Mouse (Mus musculus) layer of hippocampus, adult 2 months (tissue): Measurements from ENCODE around the gene Schip1. TPM values are rescaled to one million over a fixed set of nuclear protein-coding genes. Genes with fewer than 3 reads are reported as not detected.
A peak's percentile ranks its signal among the peaks of the same experiment; 100 is the strongest.

ENCODE experiments used
- DNase-seq, 2 experiments: peaks; one replicate each; pipeline ENCODE4 v3.0.0; 2022; ENCODE audit warnings: low spot score in 2 of 2
- H3K27ac ChIP-seq: fragments of 200-600 bp; 2 replicates; pipeline ENCODE4 v1.8.1; 2022
- H3K4me3 ChIP-seq: fragments of 200-600 bp; 2 replicates; pipeline ENCODE4 v1.8.1; 2022; ENCODE audit warnings: mild to moderate bottlenecking
- CTCF ChIP-seq: fragments of 200-600 bp; conservative IDR thresholded peaks from 2 replicates; pipeline ENCODE4 v1.8.1; 2022; ENCODE audit warnings: antibody characterized with exemption, mild to moderate bottlenecking, moderate library complexity
- total RNA-seq, 2 experiments: library from RNA; stranded (reverse); gene quantifications; 2 replicates each; pipeline ENCODE4 v1.2.3; 2021

Gene Schip1
- total RNA-seq, 2 experiments from 2014 or later, result 276 to 283 TPM

DNA sequence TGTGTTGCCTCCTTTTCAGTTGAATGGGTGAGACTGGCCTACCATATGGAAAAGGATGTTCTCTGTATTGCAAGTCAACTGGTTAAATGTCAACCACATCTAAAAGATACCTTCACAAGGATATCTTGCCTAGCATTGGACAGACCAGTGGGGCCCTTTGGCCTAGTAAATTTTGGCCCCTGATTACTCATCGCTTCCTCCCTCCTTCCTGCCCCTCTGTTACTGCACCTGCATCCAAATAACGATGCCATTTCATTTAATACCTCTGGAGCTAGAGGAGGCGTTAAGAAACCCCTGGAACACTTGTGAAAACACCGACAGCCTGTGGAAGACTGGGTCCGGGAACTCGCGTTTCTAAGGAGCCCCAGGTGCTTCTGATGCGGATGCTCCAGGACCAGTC is 453.4 kb downstream of the Schip1 start:
- no peak for TF ChIP-seq CTCF
- Histone ChIP-seq H3K27ac (no peak overlapping the region), H3K4me3 (no peak overlapping the region)
- no peak for DNase-seq

DNA sequence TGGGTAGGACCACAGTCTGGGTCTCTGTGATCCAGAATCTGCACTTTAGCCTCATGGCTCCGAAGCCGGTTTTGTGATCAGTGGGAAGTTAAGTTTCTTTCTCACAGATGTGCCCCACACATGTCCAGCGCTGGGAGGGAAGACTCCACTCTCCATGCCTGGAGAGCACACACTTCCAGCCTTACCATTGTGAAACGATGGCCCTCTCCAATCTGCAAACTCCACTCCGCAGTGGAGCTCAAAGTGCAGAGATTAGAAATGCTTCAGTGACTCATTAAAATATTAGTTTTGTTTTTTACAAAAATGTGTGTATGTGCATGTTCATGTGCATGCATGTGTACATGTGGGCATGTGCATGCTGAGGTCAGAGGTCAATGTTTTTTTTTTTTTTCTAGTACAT is 454.0 kb downstream of the Schip1 start:
- Histone ChIP-seq H3K27ac (no peak overlapping the region), H3K4me3 (no peak overlapping the region)
- TF ChIP-seq CTCF, result no peak
- no peak for DNase-seq

- no peak for TF ChIP-seq CTCF
- H3K4me3 ChIP-seq, result no peak overlapping the region
- no peak for DNase-seq
Observed at GRCm38 (mm10) chr3:68525361-68525878, 460.8 kb downstream of the Schip1 start.

DNA sequence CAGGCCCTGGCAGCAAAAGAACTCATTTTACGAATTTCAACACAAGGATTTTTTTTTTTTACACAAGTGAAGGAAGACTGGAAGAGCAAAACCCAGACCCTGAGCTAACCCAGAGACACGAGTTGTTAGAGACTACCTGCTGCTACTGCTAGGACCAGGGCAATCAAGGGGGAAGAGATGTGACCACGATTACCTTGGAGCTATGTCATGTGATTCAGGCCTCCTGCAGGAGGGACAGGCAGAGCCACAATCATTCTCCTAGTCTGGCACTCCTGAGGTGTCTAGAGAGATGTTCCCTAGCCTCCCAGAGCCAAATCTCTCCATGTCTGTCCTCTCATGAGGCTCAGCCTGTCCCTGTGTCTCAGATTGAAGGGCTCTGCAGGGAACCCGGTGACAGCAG is 461.8 kb downstream of the Schip1 start:
- TF ChIP-seq CTCF, result no peak
- Histone ChIP-seq H3K4me3 (no peak overlapping the region), H3K27ac (peak overlapping the region; percentile 43; the same call in 1 of the 2 replicates)
- no peak for DNase-seq

More at GRCm38 (mm10) chr3:68525361-68525878, 460.8 kb downstream of the Schip1 start:
- H3K27ac ChIP-seq, result peak overlapping the region; percentile 28; the same call in 1 of the 2 replicates

DNA sequence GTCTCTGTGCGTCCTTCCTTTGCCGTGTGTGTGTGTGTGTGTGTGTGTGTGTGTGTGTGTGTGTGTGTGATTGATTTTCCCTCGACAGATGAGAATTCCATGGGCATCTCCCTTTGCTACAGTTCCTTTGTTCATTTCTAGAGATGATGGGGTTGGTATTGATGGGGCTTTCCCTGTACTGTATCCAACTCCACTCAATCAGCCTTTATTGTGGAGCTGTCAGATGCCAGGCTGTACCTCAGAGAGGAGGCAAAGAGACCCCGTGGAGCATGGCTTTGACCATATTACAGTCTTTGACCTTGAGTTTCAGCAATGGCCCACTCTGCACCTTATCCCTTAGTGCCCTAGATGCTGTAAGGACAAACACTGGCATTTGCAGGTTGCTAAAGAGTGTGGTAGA is 462.6 kb downstream of the Schip1 start:
- Histone ChIP-seq H3K4me3 (no peak overlapping the region), H3K27ac (no peak overlapping the region)
- TF ChIP-seq CTCF, result no peak
- DNase-seq, result no peak

DNA sequence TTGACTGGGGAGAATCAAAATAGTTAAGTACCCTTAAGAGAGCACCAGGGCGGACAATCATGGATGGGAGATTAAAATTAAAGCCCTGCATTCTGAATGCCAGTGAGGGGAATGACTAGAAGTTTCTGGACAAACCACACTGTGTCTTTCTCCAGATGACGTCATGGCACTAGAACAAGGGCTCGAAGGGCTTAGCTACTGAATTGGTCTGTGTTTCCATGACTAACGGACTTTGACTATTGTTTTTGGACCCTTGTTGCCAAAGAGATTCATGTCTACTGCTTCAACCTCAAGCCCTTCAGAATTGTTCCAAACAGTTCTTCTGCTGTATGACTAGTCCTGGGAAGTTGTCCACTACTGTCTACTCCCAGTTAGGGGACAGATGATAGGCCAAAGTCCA is 467.3 kb downstream of the Schip1 start:
- H3K4me3 ChIP-seq, result no peak overlapping the region
- no peak for TF ChIP-seq CTCF
- DNase-seq, result no peak
- peak overlapping the region; percentile 64 for H3K27ac ChIP-seq

DNA sequence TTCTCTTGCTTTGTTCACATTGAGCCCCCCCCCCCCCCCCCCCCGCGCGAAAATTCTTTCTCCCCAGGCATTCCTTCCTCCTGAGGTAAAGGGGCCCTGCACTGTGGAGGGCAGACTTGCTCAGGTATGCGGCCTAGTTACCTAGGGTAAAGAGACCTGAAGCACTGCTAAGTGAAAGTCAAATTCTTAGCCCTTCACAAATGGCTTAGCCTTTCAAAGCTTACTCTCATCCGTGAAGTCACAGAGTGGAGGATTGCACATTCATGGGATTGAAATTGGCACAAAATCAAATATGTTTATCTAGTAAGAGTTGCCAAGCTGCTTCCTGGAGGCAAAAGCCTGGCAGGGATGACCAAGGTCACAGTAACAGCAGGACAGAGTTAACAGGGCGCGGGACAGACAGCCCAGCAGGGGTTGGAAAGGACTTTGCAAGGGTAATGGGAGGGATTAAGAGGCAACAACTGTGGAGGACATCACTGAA is 470.0 kb downstream of the Schip1 start:
- no peak for TF ChIP-seq CTCF
- no peak overlapping the region for H3K4me3 ChIP-seq
- 0 out of 2 replicates have a peak overlapping the region, but pooled peaks have one; percentile 14 for H3K27ac ChIP-seq
- no peak for DNase-seq

DNA sequence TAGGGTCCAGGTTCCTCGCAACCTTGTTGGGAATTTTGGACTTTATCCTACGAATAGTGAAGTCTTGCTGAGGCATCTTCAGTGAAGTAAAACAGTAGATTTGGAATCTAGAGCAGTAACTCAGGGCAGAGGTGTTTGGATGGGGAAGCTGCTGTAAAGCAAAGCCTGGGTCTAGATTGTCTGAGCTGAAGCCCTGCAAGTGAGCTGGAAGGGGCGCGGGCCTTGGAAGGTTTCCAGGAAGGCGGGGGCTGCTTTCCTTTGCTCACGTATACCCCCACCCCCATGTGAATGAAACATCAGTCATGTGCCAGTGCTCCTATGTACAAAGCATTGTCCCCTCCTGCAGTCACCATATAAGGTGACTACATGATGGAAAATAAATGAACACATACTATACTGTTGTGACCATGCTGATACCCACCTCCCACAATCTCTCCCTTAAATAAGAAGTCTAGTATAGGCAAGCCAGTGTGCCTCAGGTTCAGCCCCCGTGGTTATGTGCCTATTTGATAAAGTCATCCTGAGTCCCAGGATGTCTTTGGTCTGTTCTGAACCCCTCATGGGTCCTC is 470.6 kb downstream of the Schip1 start:
- H3K4me3 ChIP-seq, result no peak overlapping the region
- no peak for TF ChIP-seq CTCF
- H3K27ac ChIP-seq, result 0 out of 2 replicates have a peak overlapping the region, but pooled peaks have one; percentile 14
- DNase-seq, result no peak

DNA sequence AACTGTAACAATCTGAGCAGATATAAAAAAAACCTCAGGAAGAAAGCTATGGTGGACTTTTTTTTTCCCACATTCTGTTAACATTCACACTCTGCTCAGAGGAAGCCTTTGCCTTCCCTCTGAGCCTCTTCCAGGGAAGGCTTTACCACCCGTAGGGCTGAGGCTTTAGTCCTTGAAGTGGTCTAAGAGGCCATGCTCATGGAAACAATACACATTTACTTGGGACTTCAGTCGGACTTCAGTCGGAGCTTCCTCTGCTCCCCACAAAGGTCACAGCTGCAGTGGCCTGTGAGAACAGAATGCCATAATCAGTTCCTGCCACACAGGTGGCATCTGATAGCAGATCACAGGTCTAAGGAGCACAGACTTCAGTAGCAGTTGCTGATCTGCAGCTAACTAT is 471.5 kb downstream of the Schip1 start:
- no peak for DNase-seq
- no peak overlapping the region for H3K4me3 ChIP-seq
- no peak for TF ChIP-seq CTCF
- H3K27ac ChIP-seq, result no peak overlapping the region

- DNase-seq, result no peak
- H3K4me3 ChIP-seq, result no peak overlapping the region
- TF ChIP-seq CTCF, result no peak
- peak overlapping the region; percentile 36; the same call in 1 of the 2 replicates for H3K27ac ChIP-seq
Observed at GRCm38 (mm10) chr3:68541688-68542087, 477.1 kb downstream of the Schip1 start.

DNA sequence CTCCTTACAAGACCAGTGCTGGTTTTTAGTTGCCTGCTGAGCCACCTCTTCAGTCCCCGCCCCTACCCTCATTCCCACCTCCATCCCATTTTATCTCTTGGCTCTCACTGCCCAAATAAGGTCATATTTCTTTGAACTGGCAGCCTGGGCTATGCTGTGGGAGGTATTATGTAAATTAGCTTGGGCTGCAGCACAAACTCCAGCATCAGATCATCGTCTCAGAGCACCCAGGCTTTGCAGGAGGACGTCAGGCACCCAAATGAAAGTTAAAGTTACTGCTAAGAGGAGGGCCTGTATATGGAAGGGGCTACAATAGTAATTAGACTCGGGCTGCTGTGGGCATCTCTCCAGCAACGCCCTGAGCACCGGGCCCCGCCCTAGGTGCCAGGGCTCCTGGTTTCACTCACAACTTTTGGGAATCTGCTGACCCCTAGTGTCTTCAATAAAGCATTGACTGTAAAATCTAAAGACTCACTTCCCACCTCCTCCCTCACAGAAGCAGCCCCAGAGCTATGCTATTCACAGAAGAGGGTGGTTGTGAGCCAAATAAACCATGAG is 478.4 kb downstream of the Schip1 start:
- TF ChIP-seq CTCF, result peak; percentile 89
- DNase-seq, result peak; percentile 72 to 84
- peak overlapping the region; percentile 88 for H3K27ac ChIP-seq

DNA sequence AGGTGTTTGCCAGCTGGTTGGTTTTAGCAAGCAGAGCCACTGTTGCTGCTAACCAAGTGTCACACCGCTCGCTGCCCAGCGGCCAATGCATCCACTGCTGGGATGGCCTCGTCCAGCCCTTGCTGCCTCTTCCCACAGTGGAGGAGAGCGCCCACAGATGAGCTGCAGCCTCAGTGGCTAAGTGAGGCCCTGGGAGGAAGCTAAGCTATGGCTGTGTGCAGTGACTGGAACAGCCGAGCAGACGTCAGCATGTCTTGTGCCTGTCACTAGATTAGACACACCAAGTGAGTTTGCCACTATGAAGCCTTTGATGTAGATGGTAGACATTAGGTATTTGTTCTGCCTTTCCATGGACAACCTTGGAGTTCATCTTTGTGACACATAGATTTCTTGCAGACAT is 480.2 kb downstream of the Schip1 start:
- H3K27ac ChIP-seq, result peak overlapping the region; percentile 75
- no peak for TF ChIP-seq CTCF
- no peak overlapping the region for H3K4me3 ChIP-seq
- no peak for DNase-seq

More for the DNA sequence above, 478.4 kb downstream of the Schip1 start:
- peak overlapping the region; percentile 46 for H3K4me3 ChIP-seq

DNA sequence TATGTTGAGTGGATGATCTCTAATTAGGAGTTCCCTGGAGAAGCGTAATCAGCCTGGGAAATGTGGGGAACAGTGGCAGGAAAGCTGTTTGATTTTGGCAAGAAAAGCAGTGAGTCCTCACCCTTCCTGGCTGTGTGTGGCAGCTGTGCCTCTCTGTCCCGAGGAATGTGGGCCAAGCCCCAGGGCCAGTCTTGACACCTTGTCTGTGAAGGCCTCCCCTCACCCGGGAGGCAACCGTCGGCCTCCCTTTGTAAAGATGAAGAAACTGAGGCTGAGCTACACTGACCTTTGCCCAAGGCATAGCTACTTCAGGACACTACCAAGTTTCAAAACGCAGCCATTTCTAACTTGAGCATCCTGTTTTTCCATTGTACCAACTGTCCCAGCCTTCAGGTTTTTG is 481.3 kb downstream of the Schip1 start:
- Histone ChIP-seq H3K4me3 (no peak overlapping the region), H3K27ac (peak overlapping the region; percentile 76)
- no peak for TF ChIP-seq CTCF
- DNase-seq, result no peak
